In the genomic region with DNA sequence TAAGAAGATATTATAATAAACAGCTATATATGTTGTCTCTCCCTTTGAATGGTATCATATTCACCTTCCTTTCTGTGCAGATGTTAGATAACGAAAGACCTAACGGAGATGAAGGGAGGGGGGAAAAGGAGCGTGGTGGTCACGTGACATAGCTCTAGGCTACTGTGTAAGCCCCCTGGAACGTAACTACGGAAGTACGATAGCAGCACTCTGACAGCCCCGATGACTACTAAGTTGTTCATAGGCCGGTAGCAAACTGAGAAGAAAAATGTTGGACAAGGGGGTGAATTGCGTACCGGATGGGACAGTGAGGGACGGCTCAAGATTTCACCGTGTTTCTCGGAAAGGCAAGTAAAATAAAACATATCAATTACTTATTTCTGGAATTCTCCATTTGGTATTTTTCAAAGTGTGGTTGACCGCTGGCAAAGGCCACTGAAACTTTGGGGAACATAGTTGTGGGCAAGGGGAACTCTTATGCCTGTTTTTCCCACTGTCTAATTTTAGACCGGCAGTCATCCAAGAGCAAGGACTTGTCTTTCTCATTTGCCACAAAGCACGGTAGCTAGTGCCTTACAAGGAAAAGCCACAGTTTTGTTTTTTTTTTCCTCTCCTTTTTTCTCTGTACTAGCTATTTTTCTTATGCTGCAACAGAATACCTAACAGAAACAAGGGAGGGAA, we compare ENCODE assay signal across 17 mouse cellular contexts. TPM values are rescaled to one million over a fixed set of nuclear protein-coding genes. Genes with fewer than 3 reads are reported as not detected.
DNase-seq lines count a peak whose midpoint lies in the region; ATAC-seq and TF ChIP-seq lines count a peak whose summit lies in the region.
"Had no signal": no experiment of that assay in that cellular context is flagged by ENCODE, and none has a peak within 500 bp of the region (broad histone marks: within the 10 kb centered on the region; RNA-seq: fewer than 3 reads in every experiment).

No protein-coding gene starts in this region.

- no peak for TF ChIP-seq CTCF in spleen, adult 2 months (IDR thresholded peaks at IDR 0.05; ENCODE audit: extremely low read depth, insufficient read depth, insufficient read length, insufficient replicate concordance)

- H3K79me2 ChIP-seq in myocyte (ENCODE audit: control insufficient read depth, insufficient read depth): no peaks in the 10 kb centered on the region

- DNase-seq in spleen, adult 2 months (ENCODE audit: low read depth in 1 of 2, low spot score in 2 of 2): no peak
- no peak for DNase-seq in spleen, postnatal 14 days (ENCODE audit: low spot score in 2 of 2)
- peak; percentile 97 for DNase-seq in MEL-GATA-1-ER (ENCODE audit: extremely low read depth, low read depth)
- DNase-seq in gastrocnemius, postnatal 36 days: no peak
- no peak for DNase-seq in thymus, postnatal 10 days (ENCODE audit: low spot score in 2 of 2)
- DNase-seq: cerebellum, adult 18-20 months; kidney, postnatal 10 days; lung, postnatal 10 days had no signal

- TF ChIP-seq POLR2A in spleen, adult 2 months (IDR thresholded peaks at IDR 0.05; ENCODE audit: low read depth, low read length): no peak
- no peak for TF ChIP-seq POLR2A in myocyte (IDR thresholded peaks at IDR 0.05; ENCODE audit: insufficient read length, low read depth)

- H3K9ac ChIP-seq in midbrain, embryonic 15.5 days: no peak overlapping the region
- H3K9ac ChIP-seq: heart, embryonic 15.5 days; hindbrain, embryonic 12.5 days; limb, embryonic 13.5 days had no signal

- H3K27me3 ChIP-seq in spleen, adult 2 months (ENCODE audit: control insufficient read depth, insufficient read depth, low read length): no peaks in the 10 kb centered on the region
- no peaks in the 10 kb centered on the region for H3K27me3 ChIP-seq in myocyte (ENCODE audit: control insufficient read depth, insufficient read depth, insufficient read length)
- H3K27me3 ChIP-seq in midbrain, embryonic 15.5 days (replicated peaks): no peaks in the 10 kb centered on the region
- H3K27me3 ChIP-seq: heart, embryonic 15.5 days; hindbrain, embryonic 12.5 days; limb, embryonic 13.5 days; Patski had no signal

- intact Hi-C loops in gastrocnemius, postnatal 36 days (cut with DNase I): no loop called here

- peak; percentile 57 for ATAC-seq in inflammation-experienced regulatory T-cells, adult 6 months
- ATAC-seq in midbrain, embryonic 15.5 days (replicated peaks): no peak
- ATAC-seq: intestine, embryonic 16.5 days; Patski had no signal

- H3K27ac ChIP-seq in spleen, adult 2 months (ENCODE audit: insufficient read depth, low read length): 0 out of 2 replicates have a peak overlapping the region, but pooled peaks have one; percentile 19
- H3K27ac ChIP-seq in midbrain, embryonic 15.5 days: no peak overlapping the region
- H3K27ac ChIP-seq: heart, embryonic 15.5 days; hindbrain, embryonic 12.5 days; limb, embryonic 13.5 days; midbrain, embryonic 10.5 days had no signal

- H3K9me3 ChIP-seq in midbrain, embryonic 15.5 days: no peaks in the 10 kb centered on the region
- H3K9me3 ChIP-seq: heart, embryonic 15.5 days; hindbrain, embryonic 12.5 days; limb, embryonic 13.5 days; midbrain, embryonic 10.5 days had no signal

- no peaks in the 10 kb centered on the region; the same call in 1 of the 2 replicates for H3K4me1 ChIP-seq in spleen, adult 2 months (ENCODE audit: control insufficient read depth, insufficient read depth, insufficient read length)
- no peaks in the 10 kb centered on the region for H3K4me1 ChIP-seq in midbrain, embryonic 15.5 days
- H3K4me1 ChIP-seq: hindbrain, embryonic 12.5 days; midbrain, embryonic 10.5 days had no signal

- 82% methylated on average over 17 of the region's 17 CpGs for WGBS in spleen, adult 2 months
- 93% methylated on average over 17 of the region's 17 CpGs for WGBS in midbrain, embryonic 15.5 days

- no peaks in the 10 kb centered on the region for H3K36me3 ChIP-seq in spleen, adult 2 months (ENCODE audit: control insufficient read depth, insufficient read depth, low read length)
- no peaks in the 10 kb centered on the region for H3K36me3 ChIP-seq in myocyte (ENCODE audit: control insufficient read depth, insufficient read depth)
- no peaks in the 10 kb centered on the region for H3K36me3 ChIP-seq in midbrain, embryonic 15.5 days (replicated peaks)
- H3K36me3 ChIP-seq: heart, embryonic 15.5 days; hindbrain, embryonic 12.5 days; limb, embryonic 13.5 days; midbrain, embryonic 10.5 days had no signal

- H3ac ChIP-seq in myocyte (ENCODE audit: control insufficient read depth, insufficient read length): no peak overlapping the region

- H3K4me2 ChIP-seq in myocyte (ENCODE audit: low read depth): peak overlapping the region; percentile 91
- no peak overlapping the region for H3K4me2 ChIP-seq in midbrain, embryonic 15.5 days
- H3K4me2 ChIP-seq: heart, embryonic 15.5 days; hindbrain, embryonic 12.5 days; limb, embryonic 13.5 days had no signal

- no peak overlapping the region for H3K4me3 ChIP-seq in spleen, adult 2 months (ENCODE audit: extremely low read depth, insufficient read depth, insufficient read length)
- H3K4me3 ChIP-seq in myocyte: peak overlapping the region; percentile 10
- H3K4me3 ChIP-seq in midbrain, embryonic 15.5 days: no peak overlapping the region
- H3K4me3 ChIP-seq: heart, embryonic 15.5 days; hindbrain, embryonic 12.5 days; limb, embryonic 13.5 days; midbrain, embryonic 10.5 days had no signal

TF ChIP-seq in myocyte, 11 proteins besides CTCF, POLR2A, EP300 and RAD21:
- TF ChIP-seq POLR2AphosphoS2 (IDR thresholded peaks at IDR 0.05; ENCODE audit: insufficient read length, low read depth): no peak
- TF ChIP-seq MAX (IDR thresholded peaks at IDR 0.05; ENCODE audit: low read depth): no peak
- TF ChIP-seq TCF12 (IDR thresholded peaks at IDR 0.05; ENCODE audit: insufficient read depth, poor library complexity, severe bottlenecking): no peak
- TF ChIP-seq USF1 (IDR thresholded peaks at IDR 0.05; ENCODE audit: low read depth): peak; percentile 79
- TF ChIP-seq TCF3 (IDR thresholded peaks at IDR 0.05; ENCODE audit: insufficient read length, low read depth): no peak
- no peak for TF ChIP-seq MYOG (IDR thresholded peaks at IDR 0.05; ENCODE audit: control insufficient read depth in 1 of 3, insufficient read depth in 1 of 3, insufficient read length in 2 of 3, low read depth in 2 of 3)
TF ChIP-seq in myocyte: peak in this region for 1.

RNA-seq across cellular contexts. Expression of a gene that starts 12.2 kb away (rescaled TPM):
- 8.5 TPM in 2 replicates for polyA plus RNA-seq in spleen, adult 2 months (2012; rRNA removed)
- 10 to 100 TPM; 30.7 to 35.8 (median 32.9) TPM for polyA plus RNA-seq in inflammation-experienced regulatory T-cells, adult 6 months (2017; shearing (Covaris generic))
- 16.8 TPM for polyA plus RNA-seq in myocyte (2012; fragmentation: generic; extraction: Trizol)
- total RNA-seq in gastrocnemius, postnatal 36 days (2021): 10 to 100 TPM; 10.4 to 12.4 TPM
- 37.3 and 40.4 TPM in 2 replicates for polyA plus RNA-seq in midbrain, embryonic 15.5 days (2015; fragmentation: Nextera tagmentation; extraction: Ambion mirVana)
